Mouse (Mus musculus): ENCODE measurements around the gene Zbtb4. TPM values are rescaled to one million over a fixed set of nuclear protein-coding genes. Genes with fewer than 3 reads are reported as not detected.

Zbtb4 gene
- polyA plus RNA-seq, 1 experiment from 2014 or later = 2.8 TPM

- H3K4me2 ChIP-seq = no peak overlapping the region
- no peaks in the 10 kb centered on the region for H3K36me3 ChIP-seq
These were observed 23.7 kb downstream of the Zbtb4 start for GRCm38 (mm10) chr11:69789431-69789830.

GRCm38 (mm10) chr11:69791420-69791819 is 25.7 kb downstream of the Zbtb4 start:
- ATAC-seq (replicated peaks; ENCODE audit: low FRiP score) = no peak
- H3K4me2 ChIP-seq = no peak overlapping the region
- no peak overlapping the region for H3K27ac ChIP-seq
- H3K4me3 ChIP-seq (replicated peaks) = no peak overlapping the region
- H3K36me3 ChIP-seq = no peaks in the 10 kb centered on the region
- WGBS = 72% methylated on average over 5 of the region's 5 CpGs
- peaks cover 18% of the 10 kb centered on the region for H3K27me3 ChIP-seq
- H3K9ac ChIP-seq = no peak overlapping the region
- H3K4me1 ChIP-seq = peaks cover 16% of the 10 kb centered on the region
- no peaks in the 10 kb centered on the region for H3K9me3 ChIP-seq (replicated peaks)

More at GRCm38 (mm10) chr11:69789431-69789830, 23.7 kb downstream of the Zbtb4 start:
- 36% methylated on average over 5 of the region's 5 CpGs for WGBS
- no peak overlapping the region for H3K4me3 ChIP-seq (replicated peaks)
- peaks cover 6% of the 10 kb centered on the region; the same call in 1 of the 2 replicates for H3K4me1 ChIP-seq
- H3K9me3 ChIP-seq (replicated peaks) = no peaks in the 10 kb centered on the region
- no peak overlapping the region for H3K27ac ChIP-seq
- no peak overlapping the region for H3K9ac ChIP-seq
- no peak for ATAC-seq (replicated peaks; ENCODE audit: low FRiP score)
- H3K27me3 ChIP-seq = peaks cover 13% of the 10 kb centered on the region; the same call in 1 of the 2 replicates

GRCm38 (mm10) chr11:69793429-69793828 is 27.7 kb downstream of the Zbtb4 start:
- Histone ChIP-seq H3K4me1 (peaks cover 16% of the 10 kb centered on the region), H3K36me3 (no peaks in the 10 kb centered on the region), H3K4me2 (no peak overlapping the region), H3K27ac (no peak overlapping the region), H3K27me3 (peaks cover 36% of the 10 kb centered on the region), H3K9ac (no peak overlapping the region), H3K4me3 (replicated peaks) (no peak overlapping the region), H3K9me3 (replicated peaks) (no peaks in the 10 kb centered on the region)
- WGBS = 56% methylated on average over 5 of the region's 5 CpGs
- no peak for ATAC-seq (replicated peaks; ENCODE audit: low FRiP score)

DNA sequence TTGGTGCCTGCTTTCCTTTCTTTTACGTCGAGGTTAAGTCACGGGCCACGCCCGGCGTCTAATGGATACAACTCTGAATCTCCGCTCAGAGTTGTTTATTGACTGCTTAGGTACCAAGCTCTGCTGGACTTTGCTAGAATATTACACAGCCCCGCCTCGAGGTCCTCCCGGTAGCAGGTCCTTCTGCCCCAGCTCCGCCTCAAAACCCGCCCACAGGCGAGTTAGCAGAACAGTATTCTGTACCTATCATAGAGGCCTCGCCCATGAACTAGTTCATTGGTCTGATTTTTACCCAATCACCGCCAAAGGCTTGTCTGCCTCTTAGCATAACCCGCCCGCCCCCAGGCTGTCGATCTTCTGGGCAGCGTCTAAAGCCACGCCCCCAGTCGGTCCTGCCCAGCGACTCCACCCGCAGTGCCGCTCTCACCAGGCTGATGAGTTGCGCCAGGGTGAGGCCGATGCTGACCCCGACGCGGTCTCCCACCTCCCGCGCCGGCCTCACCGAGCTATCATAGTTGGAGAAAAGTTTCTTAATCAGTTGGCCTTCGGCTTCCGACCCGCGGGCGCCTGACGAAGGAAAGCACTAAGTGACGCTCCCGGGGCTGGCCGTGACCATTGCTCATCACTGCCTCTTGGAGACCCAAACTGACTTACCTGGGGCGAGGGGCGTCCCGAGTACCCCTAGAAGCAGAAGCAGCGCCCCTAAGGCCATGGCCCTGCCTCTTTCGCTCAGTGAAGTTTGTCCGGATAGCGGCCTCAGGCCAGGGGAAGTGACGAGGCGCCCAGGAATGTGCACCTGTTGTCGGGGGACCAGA is 29.7 kb downstream of the Zbtb4 start, which contains the start of gene Chrnb1:
Gene Chrnb1, minus strand, starts transcription at position 776 of the 815 bp plus-strand sequence.
- H3K9me3 ChIP-seq (replicated peaks) = no peaks in the 10 kb centered on the region
- peak within 1 kb of the TSS; percentile 52 for H3K4me3 ChIP-seq (replicated peaks)
- no peaks in the 10 kb centered on the region for H3K36me3 ChIP-seq
- ATAC-seq (replicated peaks; ENCODE audit: low FRiP score) = peak; percentile 96
- peaks cover 36% of the 10 kb centered on the region for H3K27me3 ChIP-seq
- H3K9ac ChIP-seq = peak within 1 kb of the TSS; percentile 53
- H3K4me1 ChIP-seq = peaks cover 31% of the 10 kb centered on the region
- WGBS = 2% methylated on average over 52 of the region's 52 CpGs
- H3K4me2 ChIP-seq = peak within 1 kb of the TSS; percentile 96
- H3K27ac ChIP-seq = peak within 1 kb of the TSS; percentile 59

DNA sequence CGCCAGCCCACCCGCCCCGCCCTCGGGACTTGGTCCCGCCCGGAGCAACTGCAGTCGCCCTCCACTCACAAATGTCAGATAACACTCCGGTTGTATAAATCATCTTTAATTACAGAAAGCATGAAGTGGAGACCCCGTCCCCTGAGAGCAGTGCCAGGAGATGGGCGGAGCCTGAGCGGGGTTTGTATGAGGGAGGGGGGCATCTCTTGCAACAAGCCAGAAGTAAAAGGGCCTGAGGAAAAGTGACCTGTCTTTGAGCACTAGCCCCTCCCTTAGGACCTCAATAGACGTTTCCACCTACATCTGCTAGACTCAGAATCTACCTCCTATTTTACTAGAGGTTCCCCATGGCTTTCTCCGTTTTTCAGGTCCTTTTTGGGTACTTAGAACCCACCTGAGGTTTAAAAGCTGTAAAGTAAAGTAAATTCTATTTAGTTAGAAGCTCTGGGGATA is 30.3 kb downstream of the Zbtb4 start:
- no peaks in the 10 kb centered on the region for H3K9me3 ChIP-seq (replicated peaks)
- peaks cover 36% of the 10 kb centered on the region for H3K27me3 ChIP-seq
- H3K4me3 ChIP-seq (replicated peaks) = peak overlapping the region; percentile 52
- H3K9ac ChIP-seq = peak overlapping the region; percentile 53
- H3K27ac ChIP-seq = peak overlapping the region; percentile 59; the same call in 1 of the 2 replicates
- ATAC-seq (replicated peaks; ENCODE audit: low FRiP score) = no peak
- H3K4me1 ChIP-seq = peaks cover 37% of the 10 kb centered on the region
- no peaks in the 10 kb centered on the region for H3K36me3 ChIP-seq
- H3K4me2 ChIP-seq = peak overlapping the region; percentile 96
- 2% methylated on average over 13 of the region's 13 CpGs for WGBS

DNA sequence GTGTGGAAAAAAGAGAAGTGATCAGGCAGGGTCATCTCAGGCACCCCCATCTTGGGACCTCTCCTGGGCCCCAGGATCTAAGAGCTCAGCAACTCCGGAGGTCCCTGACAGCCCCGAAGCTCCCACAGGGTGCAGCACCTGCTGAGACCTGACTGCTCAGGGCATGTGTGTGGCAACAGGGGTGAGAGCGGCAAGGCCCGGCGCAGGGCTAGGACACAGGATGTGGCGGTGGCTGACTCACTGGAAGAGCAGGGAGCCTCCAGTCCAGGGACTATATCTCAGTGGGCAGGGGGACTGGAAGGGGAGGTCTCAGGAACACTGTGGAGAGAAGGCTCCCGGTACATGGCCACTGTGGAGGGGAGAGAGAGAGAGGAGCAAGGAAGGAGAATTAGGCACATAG is 32.2 kb downstream of the Zbtb4 start:
- H3K9me3 ChIP-seq (replicated peaks) = no peaks in the 10 kb centered on the region
- no peak overlapping the region for H3K4me3 ChIP-seq (replicated peaks)
- WGBS = 80% methylated on average over 7 of the region's 7 CpGs
- H3K36me3 ChIP-seq = no peaks in the 10 kb centered on the region
- ATAC-seq (replicated peaks; ENCODE audit: low FRiP score) = no peak
- H3K27me3 ChIP-seq = peaks cover 54% of the 10 kb centered on the region
- H3K9ac ChIP-seq = no peak overlapping the region
- H3K27ac ChIP-seq = no peak overlapping the region
- peaks cover 57% of the 10 kb centered on the region for H3K4me1 ChIP-seq
- H3K4me2 ChIP-seq = no peak overlapping the region

DNA sequence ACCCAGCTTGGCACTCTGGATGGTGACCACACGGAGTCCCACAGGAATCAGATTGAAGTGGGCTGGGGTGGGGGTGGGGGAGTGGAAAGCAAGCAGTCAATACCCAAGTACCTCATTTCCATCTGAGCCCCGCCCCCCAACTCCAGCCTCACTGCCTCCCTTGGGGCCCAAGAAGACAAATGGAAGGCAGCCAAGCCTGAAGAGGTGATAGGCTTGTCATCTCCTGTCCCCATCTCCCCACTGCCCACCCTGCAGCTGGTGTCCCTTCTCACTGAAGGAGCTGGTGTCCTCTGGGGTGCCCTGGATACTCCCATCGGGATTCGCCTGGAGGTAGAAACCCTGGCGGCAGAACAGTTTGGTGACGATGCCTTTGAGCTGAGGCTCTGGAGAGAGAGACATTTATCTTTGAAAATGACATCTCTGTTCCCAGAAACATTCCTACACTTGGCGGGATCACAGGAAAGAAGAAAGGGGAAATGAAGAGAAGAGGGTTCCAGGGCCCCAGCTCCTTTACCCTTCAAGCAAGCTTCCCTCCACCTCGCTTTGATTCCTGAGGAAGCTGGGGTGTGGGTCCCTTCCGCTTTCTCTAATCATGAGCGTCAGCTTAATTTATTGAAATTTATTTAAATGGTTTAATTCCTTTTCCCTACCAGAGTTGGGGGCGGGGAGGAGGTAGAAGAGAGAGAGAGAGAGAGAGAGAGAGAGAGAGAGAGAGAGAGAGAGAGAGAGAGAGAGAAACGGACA is 33.9 kb downstream of the Zbtb4 start:
- Histone ChIP-seq H3K4me1 (peaks cover 73% of the 10 kb centered on the region), H3K4me3 (replicated peaks) (peak overlapping the region; percentile 61), H3K4me2 (peak overlapping the region; percentile 93), H3K27ac (peak overlapping the region; percentile 83; the same call in 1 of the 2 replicates), H3K9ac (no peak overlapping the region), H3K27me3 (peaks cover 50% of the 10 kb centered on the region), H3K9me3 (replicated peaks) (no peaks in the 10 kb centered on the region), H3K36me3 (no peaks in the 10 kb centered on the region)
- WGBS = 19% methylated on average over 12 of the region's 12 CpGs
- no peak for ATAC-seq (replicated peaks; ENCODE audit: low FRiP score)

DNA sequence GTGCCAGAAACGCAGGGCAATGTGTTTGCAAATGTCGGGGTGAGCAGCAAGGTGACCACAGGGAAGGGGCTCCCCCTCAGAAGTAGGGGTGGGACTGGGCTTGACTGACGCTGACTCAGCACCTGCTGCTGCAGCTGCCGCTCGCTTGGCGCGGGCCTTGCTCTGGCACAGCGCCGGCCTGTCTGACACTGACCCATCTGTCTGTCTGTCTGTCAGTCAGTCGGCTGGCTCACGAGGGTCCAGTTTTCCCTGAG is 34.4 kb downstream of the Zbtb4 start:
- Histone ChIP-seq H3K4me2 (peak overlapping the region; percentile 93), H3K9me3 (replicated peaks) (no peaks in the 10 kb centered on the region), H3K4me1 (peaks cover 75% of the 10 kb centered on the region), H3K36me3 (no peaks in the 10 kb centered on the region), H3K4me3 (replicated peaks) (peak overlapping the region; percentile 61), H3K27ac (peak overlapping the region; percentile 83), H3K27me3 (peaks cover 55% of the 10 kb centered on the region), H3K9ac (no peak overlapping the region)
- 2% methylated on average over 11 of the region's 11 CpGs for WGBS
- ATAC-seq (replicated peaks; ENCODE audit: low FRiP score) = 0 out of 2 replicates have a peak, but pooled peaks have one; percentile 8

DNA sequence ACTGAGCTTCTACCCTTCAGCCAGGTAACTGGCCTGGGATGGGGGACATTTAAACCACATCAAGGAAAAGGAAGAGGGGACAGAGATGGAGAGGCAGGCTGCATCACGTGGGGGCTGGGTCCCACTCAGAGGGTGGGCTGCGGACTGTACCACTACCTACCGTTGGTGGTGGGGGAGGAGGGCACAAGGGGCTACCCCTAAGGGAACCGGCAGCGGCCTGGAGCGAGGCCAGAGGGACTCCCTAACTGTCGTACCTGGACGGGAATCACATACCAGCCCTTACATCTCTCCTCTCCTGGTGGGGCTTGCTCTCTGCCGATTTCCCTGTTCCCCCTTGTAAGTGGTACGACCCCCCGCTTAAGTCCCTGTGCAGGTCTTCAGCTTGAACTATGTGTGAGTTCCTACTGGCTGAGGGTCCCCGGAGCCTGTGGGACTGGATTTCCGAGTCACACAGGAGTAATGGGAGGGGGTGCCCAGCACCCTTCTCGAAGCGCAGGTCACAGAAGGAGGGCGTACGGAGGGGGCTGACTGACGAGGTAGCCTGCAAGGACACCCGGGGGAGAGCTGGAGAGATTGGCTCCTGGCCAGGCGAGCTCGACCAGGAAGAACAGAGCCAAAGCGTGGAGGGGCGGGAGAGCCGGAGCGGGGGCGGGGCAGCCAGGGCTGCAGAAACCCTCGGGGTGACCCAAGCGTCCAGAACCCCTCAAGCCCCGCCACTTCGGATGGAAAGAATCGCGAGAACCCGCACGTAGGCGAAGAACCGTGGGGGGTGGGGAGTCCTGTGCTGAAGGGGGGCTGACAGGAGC is 34.9 kb downstream of the Zbtb4 start:
- Histone ChIP-seq H3K27ac (peak overlapping the region; percentile 83), H3K4me1 (peaks cover 71% of the 10 kb centered on the region)
- WGBS = under 1% methylated on average over 36 of the region's 36 CpGs

GRCm38 (mm10) chr11:69801379-69801977 is 35.8 kb downstream of the Zbtb4 start, which contains the start of gene Fgf11:
Gene Fgf11, minus strand, starts transcription at chr11:69801857.
- Histone ChIP-seq H3K27me3 (peaks cover 62% of the 10 kb centered on the region), H3K4me3 (replicated peaks) (peak within 1 kb of the TSS; percentile 61), H3K9me3 (replicated peaks) (no peaks in the 10 kb centered on the region), H3K9ac (peak within 1 kb of the TSS; percentile 62), H3K27ac (peak within 1 kb of the TSS; percentile 83), H3K36me3 (no peaks in the 10 kb centered on the region), H3K4me1 (peaks cover 63% of the 10 kb centered on the region), H3K4me2 (peak within 1 kb of the TSS; percentile 93)
- WGBS = under 1% methylated on average over 32 of the region's 33 CpGs
- no peak for ATAC-seq (replicated peaks; ENCODE audit: low FRiP score)

More for the DNA sequence above, 34.9 kb downstream of the Zbtb4 start:
- no peaks in the 10 kb centered on the region for H3K36me3 ChIP-seq
- peak overlapping the region; percentile 62 for H3K9ac ChIP-seq
- peak overlapping the region; percentile 61 for H3K4me3 ChIP-seq (replicated peaks)
- H3K9me3 ChIP-seq (replicated peaks) = no peaks in the 10 kb centered on the region
- peak; percentile 63 for ATAC-seq (replicated peaks; ENCODE audit: low FRiP score)
- H3K4me2 ChIP-seq = peak overlapping the region; percentile 93
- peaks cover 60% of the 10 kb centered on the region for H3K27me3 ChIP-seq

- Histone ChIP-seq H3K36me3 (no peaks in the 10 kb centered on the region), H3K4me2 (peak overlapping the region; percentile 93), H3K27ac (0 out of 2 replicates have a peak overlapping the region, but pooled peaks have one; percentile 28), H3K4me3 (replicated peaks) (peak overlapping the region; percentile 61), H3K27me3 (peaks cover 54% of the 10 kb centered on the region), H3K9ac (peak overlapping the region; percentile 62), H3K9me3 (replicated peaks) (no peaks in the 10 kb centered on the region), H3K4me1 (peaks cover 63% of the 10 kb centered on the region)
- ATAC-seq (replicated peaks; ENCODE audit: low FRiP score) = 0 out of 2 replicates have a peak, but pooled peaks have one; percentile 5
- under 1% methylated on average over 33 of the region's 33 CpGs for WGBS
These were observed 37.0 kb downstream of the Zbtb4 start for GRCm38 (mm10) chr11:69802648-69803105.

All from kidney, embryonic 15.5 days (tissue).